Mouse (Mus musculus): ENCODE data around the gene Arfgef2.

GRCm38 (mm10) chr2:166806173-166806705, 851 bp downstream of the Arfgef2 start:
- TF ChIP-seq CTCF (IDR thresholded peaks at IDR 0.05; ENCODE audit: extremely low read depth, insufficient read length, insufficient replicate concordance, low read depth, low read length), result no peak
- no peak for TF ChIP-seq POLR2A (IDR thresholded peaks at IDR 0.05; ENCODE audit: low read depth, low read length)

All from small intestine, adult 2 months (tissue).